Mouse (Mus musculus): ENCODE measurements at regions not wholly inside any gene's neighbourhood (a gene's known extent, or its start where the extent isn't known, plus 50 kb on each side); places are given as distances from the start of the nearest gene placed in this dataset.
"Not testable (repeated sequence)": the region's sequence is repeated elsewhere in the genome, so short reads cannot be mapped to it uniquely, and the experiment has no call there.

GRCm38 (mm10) chr4:49958275-49958674, 112.7 kb upstream of the Grin3a start:
- no peak for DNase-seq

- DNase-seq: no peak
These were observed 111.3 kb upstream of the Grin3a start for GRCm38 (mm10) chr4:49956855-49957254.

DNA sequence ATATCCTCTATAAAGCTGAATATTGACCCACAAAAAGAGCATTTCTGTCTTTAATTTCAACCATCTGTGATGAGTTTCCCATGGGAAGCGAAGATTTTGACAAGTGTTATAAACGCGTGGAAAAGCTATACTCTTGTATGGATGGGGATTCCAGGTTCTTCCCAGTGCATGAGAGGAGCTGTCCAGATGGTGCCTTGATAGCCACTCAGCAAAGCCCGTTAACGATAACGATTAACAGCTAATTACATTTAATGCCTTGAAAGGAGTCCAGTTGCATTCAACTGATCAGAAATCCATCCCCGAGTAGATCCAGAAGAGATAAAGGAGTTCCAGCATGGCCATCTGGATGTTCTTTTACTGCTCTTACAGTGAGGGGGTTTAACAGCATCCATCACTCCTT, 100.8 kb upstream of the Grin3a start:
- no peak for DNase-seq

GRCm38 (mm10) chr4:49937471-49937870, 91.9 kb upstream of the Grin3a start:
- no peak for DNase-seq

- DNase-seq: not testable (repeated sequence)
These were observed 84.1 kb upstream of the Grin3a start for GRCm38 (mm10) chr4:49929636-49930035.

DNA sequence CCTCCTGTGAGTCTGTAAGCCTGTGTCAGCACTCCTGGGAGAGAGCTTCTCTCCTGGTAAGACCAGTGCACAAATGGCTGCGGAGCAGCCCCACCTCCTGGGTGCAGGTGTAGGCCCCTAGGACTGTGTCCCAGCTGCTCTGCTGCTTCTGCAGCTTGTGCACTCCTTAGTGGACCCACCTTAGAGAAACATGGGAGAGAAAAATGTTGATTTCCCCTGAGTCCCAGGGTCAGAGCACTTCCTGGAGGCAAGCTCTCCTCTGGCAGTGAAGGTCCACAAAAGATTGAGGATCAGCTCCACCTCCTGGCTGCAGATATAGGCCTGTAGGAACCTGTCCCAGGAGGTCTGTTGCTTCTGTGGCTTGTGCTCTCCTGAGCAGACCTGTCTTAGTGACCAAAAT, 81.5 kb upstream of the Grin3a start:
- DNase-seq: no peak

DNA sequence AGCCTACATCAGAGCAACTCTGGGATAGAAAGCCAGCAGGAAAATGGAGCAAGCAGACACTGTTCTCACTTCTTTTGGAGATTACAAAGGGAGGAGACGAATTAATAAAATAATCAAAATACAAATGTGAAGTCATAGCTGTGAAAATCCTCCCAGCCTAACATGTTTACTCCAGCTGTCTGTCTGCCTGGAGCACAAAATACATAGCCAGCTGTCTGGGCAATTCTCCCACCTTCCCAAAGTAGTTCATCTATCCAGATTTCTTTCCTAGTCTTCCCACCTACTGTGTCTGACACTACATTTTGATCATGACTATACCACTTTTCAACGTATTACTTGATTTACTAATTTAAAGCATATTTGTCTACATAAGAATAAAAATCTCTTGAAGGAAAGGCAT, 68.7 kb upstream of the Grin3a start:
- DNase-seq: no peak

- DNase-seq: peak; percentile 13
These were observed 68.1 kb upstream of the Grin3a start for GRCm38 (mm10) chr4:49913636-49914035.

All from right cerebral cortex, postnatal 25 days (tissue).